Mouse (Mus musculus) G1E (cell line): ENCODE results near the gene Pde4d. TPM values are rescaled to one million over a fixed set of nuclear protein-coding genes. Genes with fewer than 3 reads are reported as not detected.

Experiments
- ATAC-seq: 2 replicates; pipeline ENCODE4 v1.8.0; 2016; ENCODE audit warnings: mild to moderate bottlenecking; ENCODE audit not compliant: insufficient number of reproducible peaks, poor library complexity, low FRiP score, severe bottlenecking; ENCODE audit errors: extremely low read depth
- DNase-seq: peaks from one replicate; pipeline ENCODE4 v3.0.0; 2012; ENCODE audit warnings: low spot score
- H3K27me3 ChIP-seq: 2 replicates; pipeline ENCODE4 v1.6.1; 2012; ENCODE audit warnings: mild to moderate bottlenecking, low read length, inconsistent platforms; ENCODE audit not compliant: insufficient read depth
- H3K36me3 ChIP-seq: replicated peaks from 2 replicates; pipeline ENCODE3; 2012; ENCODE audit warnings: mild to moderate bottlenecking, inconsistent platforms
- H3K4me1 ChIP-seq: 2 replicates; pipeline ENCODE4 v1.6.1; 2012; ENCODE audit warnings: low read depth, low read length, inconsistent platforms, mixed read lengths; ENCODE audit not compliant: insufficient read depth
- H3K4me3 ChIP-seq: 2 replicates; pipeline ENCODE4 v1.5.1; 2012; ENCODE audit warnings: low read depth, mild to moderate bottlenecking, inconsistent platforms, low read length, moderate library complexity, mixed read lengths
- H3K9me3 ChIP-seq: replicated peaks from 2 replicates; pipeline ENCODE4 v1.6.1; 2012; ENCODE audit warnings: inconsistent platforms
- CTCF ChIP-seq: IDR thresholded peaks from 2 replicates; pipeline ENCODE4 v1.5.1; 2012; ENCODE audit warnings: low read depth, low read length, inconsistent platforms, mixed read lengths
- GATA1 ChIP-seq: IDR thresholded peaks from 2 replicates; pipeline ENCODE4 v1.6.1; 2012; ENCODE audit warnings: borderline replicate concordance, low read length, inconsistent platforms, mixed read lengths
- GATA2 ChIP-seq: IDR thresholded peaks from 2 replicates; pipeline ENCODE4 v1.6.1; 2012; ENCODE audit warnings: low read depth, low read length, inconsistent platforms, borderline replicate concordance
- POLR2AphosphoS5 ChIP-seq: IDR thresholded peaks from 2 replicates; pipeline ENCODE4 v1.6.1; 2012; ENCODE audit warnings: low read depth, low read length, inconsistent platforms; ENCODE audit not compliant: insufficient replicate concordance
- TAL1 ChIP-seq: conservative IDR thresholded peaks from 2 replicates; pipeline ENCODE4 v1.6.1; 2012; ENCODE audit warnings: low read depth, low read length, inconsistent platforms, mixed read lengths
- polyA plus RNA-seq: library from polyadenylated mRNA; stranded (reverse); fragments of >175 nt; gene quantifications from 2 replicates; pipeline ENCODE4 v1.2.3, GENCODE M21; 2012
- total RNA-seq, 2 experiments: library from RNA; stranded (forward) in 1 of 2; stranded (reverse) in 1 of 2; fragments of 200-1000 nt in 1 of 2; fragments of >200 nt in 1 of 2; fragmentation: Nextera tagmentation in 1 of 2; gene quantifications; 2 replicates each; pipeline ENCODE4 v1.2.3; 2014 to 2017

The Pde4d gene
- total and polyA plus RNA-seq, 3 experiments: 8.2 to 124 (median 22.6) TPM

- Histone ChIP-seq H3K4me1 (no peaks in the 10 kb centered on the region), H3K9me3 (no peaks in the 10 kb centered on the region), H3K4me3 (no peak overlapping the region), H3K27me3 (peaks cover 15% of the 10 kb centered on the region), H3K36me3 (no peaks in the 10 kb centered on the region)
- TF ChIP-seq POLR2AphosphoS5 (no peak), GATA1 (no peak), GATA2 (no peak), CTCF (no peak), TAL1 (no peak)
- DNase-seq: no peak
- no peak for ATAC-seq
Observed at GRCm38 (mm10) chr13:109441401-109441973, 991.7 kb downstream of the Pde4d start.

- DNase-seq (no peak), ATAC-seq (no peak)
- no peaks in the 10 kb centered on the region for H3K9me3 ChIP-seq
- H3K36me3 ChIP-seq: no peaks in the 10 kb centered on the region
- H3K4me1 ChIP-seq: no peaks in the 10 kb centered on the region
- no peak overlapping the region for H3K4me3 ChIP-seq
- no peaks in the 10 kb centered on the region; the same call in 1 of the 2 replicates for H3K27me3 ChIP-seq
- TF ChIP-seq POLR2AphosphoS5 (no peak), GATA2 (no peak), CTCF (no peak), GATA1 (no peak), TAL1 (no peak)
Observed at GRCm38 (mm10) chr13:109446138-109446537, 996.4 kb downstream of the Pde4d start.

DNA sequence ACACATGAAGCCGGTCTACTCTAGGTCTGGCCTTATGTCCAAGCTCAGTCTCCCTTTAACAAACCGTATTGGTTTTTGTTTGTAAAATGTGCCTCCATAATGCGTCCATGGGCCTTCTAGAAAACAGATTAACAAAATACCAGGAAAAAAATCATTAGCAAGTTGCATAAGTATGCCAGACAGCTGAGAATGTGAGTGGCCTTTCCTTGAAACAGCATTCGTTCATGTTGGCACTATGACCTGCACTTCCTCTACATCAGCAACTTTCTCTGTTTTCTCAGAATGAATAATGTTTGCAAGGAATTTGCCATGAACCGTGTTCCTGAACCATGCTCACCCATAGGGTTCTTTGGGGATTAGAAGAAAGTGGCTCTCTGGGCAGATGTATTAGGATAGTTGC, 998.4 kb downstream of the Pde4d start:
- H3K27me3 ChIP-seq: no peaks in the 10 kb centered on the region; the same call in 1 of the 2 replicates
- no peak for TF ChIP-seq POLR2AphosphoS5
- ATAC-seq: no peak

DNA sequence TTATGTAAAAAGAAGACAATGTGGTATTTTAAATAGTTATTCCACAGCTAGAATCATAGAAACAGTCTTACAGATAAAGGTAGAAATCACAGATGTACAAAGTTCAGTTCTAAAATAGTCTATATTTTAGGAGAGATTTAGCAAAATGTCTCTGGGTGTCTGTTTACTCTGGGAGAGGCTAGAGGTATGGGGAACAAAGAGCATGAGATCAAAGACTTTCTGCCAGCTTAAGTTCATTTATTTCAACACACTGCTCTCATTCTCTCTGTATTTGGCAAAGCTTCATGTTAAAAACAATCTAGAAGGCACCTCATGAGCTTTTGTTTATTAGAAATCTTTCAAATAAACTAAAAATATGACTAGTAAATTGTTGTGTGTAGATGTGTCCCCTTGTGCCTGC, 1024.6 kb downstream of the Pde4d start:
- H3K36me3 ChIP-seq: no peaks in the 10 kb centered on the region
- no peak for DNase-seq
- H3K4me3 ChIP-seq: no peak overlapping the region
- H3K4me1 ChIP-seq: no peaks in the 10 kb centered on the region
- no peak for ATAC-seq
- H3K27me3 ChIP-seq: peaks cover 6% of the 10 kb centered on the region
- TF ChIP-seq GATA2: no peak
- no peak for TF ChIP-seq POLR2AphosphoS5
- no peak for TF ChIP-seq TAL1
- no peak for TF ChIP-seq GATA1
- TF ChIP-seq CTCF: no peak
- H3K9me3 ChIP-seq: no peaks in the 10 kb centered on the region

More for the DNA sequence above, 998.4 kb downstream of the Pde4d start:
- no peaks in the 10 kb centered on the region for H3K9me3 ChIP-seq
- H3K4me3 ChIP-seq: no peak overlapping the region
- H3K4me1 ChIP-seq: no peaks in the 10 kb centered on the region
- H3K36me3 ChIP-seq: no peaks in the 10 kb centered on the region
- no peak for DNase-seq

- TF ChIP-seq CTCF (no peak), GATA1 (no peak), GATA2 (no peak), TAL1 (no peak), POLR2AphosphoS5 (no peak)
- Histone ChIP-seq H3K4me3 (no peak overlapping the region), H3K9me3 (no peaks in the 10 kb centered on the region), H3K4me1 (no peaks in the 10 kb centered on the region), H3K27me3 (peaks cover 3% of the 10 kb centered on the region), H3K36me3 (no peaks in the 10 kb centered on the region)
- ATAC-seq (no peak), DNase-seq (no peak)
Observed at GRCm38 (mm10) chr13:109481446-109481845, 1031.7 kb downstream of the Pde4d start.

- Histone ChIP-seq H3K36me3 (no peaks in the 10 kb centered on the region), H3K4me1 (no peaks in the 10 kb centered on the region), H3K27me3 (peaks cover 6% of the 10 kb centered on the region), H3K9me3 (no peaks in the 10 kb centered on the region), H3K4me3 (no peak overlapping the region)
- ATAC-seq (no peak), DNase-seq (no peak)
- TF ChIP-seq GATA2 (no peak), POLR2AphosphoS5 (no peak), GATA1 (no peak), TAL1 (no peak), CTCF (no peak)
Observed at GRCm38 (mm10) chr13:109486166-109486565, 1036.4 kb downstream of the Pde4d start.

GRCm38 (mm10) chr13:109487378-109487777, 1037.6 kb downstream of the Pde4d start:
- H3K27me3 ChIP-seq: peaks cover 11% of the 10 kb centered on the region
- no peak for DNase-seq
- ATAC-seq: no peak
- H3K36me3 ChIP-seq: no peaks in the 10 kb centered on the region
- H3K4me1 ChIP-seq: no peaks in the 10 kb centered on the region
- H3K9me3 ChIP-seq: no peaks in the 10 kb centered on the region
- no peak for TF ChIP-seq GATA2
- TF ChIP-seq GATA1: no peak
- TF ChIP-seq POLR2AphosphoS5: no peak
- no peak for TF ChIP-seq CTCF
- no peak for TF ChIP-seq TAL1
- H3K4me3 ChIP-seq: no peak overlapping the region
